Mouse (Mus musculus) cortical plate, adult 2 months (tissue): ENCODE results near the gene 6030408B16Rik.

Experiments
- CTCF ChIP-seq: fragments of 200-500 bp; IDR thresholded peaks from 2 replicates; pipeline ENCODE4 v1.5.1; 2011; ENCODE audit warnings: mild to moderate bottlenecking, control low read depth, low read length; ENCODE audit not compliant: insufficient read depth; ENCODE audit errors: extremely low read depth
- POLR2A ChIP-seq: fragments of 200-500 bp; IDR thresholded peaks from 2 replicates; pipeline ENCODE4 v1.6.1; 2011; ENCODE audit warnings: mild to moderate bottlenecking, low read length, control low read depth; ENCODE audit not compliant: insufficient read depth; ENCODE audit errors: extremely low read depth

- no peak for TF ChIP-seq CTCF
- no peak for TF ChIP-seq POLR2A
Observed at GRCm38 (mm10) chr15:101293025-101293621, at the start of gene 6030408B16Rik.
